Mouse (Mus musculus) CH12.LX (cell line): ENCODE data around the gene Fbxw4.

Source experiments
- ETS1 ChIP-seq: conservative IDR thresholded peaks from 2 replicates; pipeline ENCODE4 v1.6.1; 2012; ENCODE audit warnings: low read depth, mild to moderate bottlenecking, inconsistent platforms, low read length, improper control_type of control experiment, moderate library complexity
- MXI1 ChIP-seq: IDR thresholded peaks from 2 replicates; pipeline ENCODE4 v1.6.1; 2011; ENCODE audit warnings: mild to moderate bottlenecking, low read depth, low read length, improper control_type of control experiment

GRCm38 (mm10) chr19:45610823-45611222, 49.3 kb downstream of the Fbxw4 start:
- TF ChIP-seq ETS1 (no peak), MXI1 (no peak)
